Mouse (Mus musculus): ENCODE data around the gene Il12b. TPM values are rescaled to one million over a fixed set of nuclear protein-coding genes. Genes with fewer than 3 reads are reported as not detected.

Gene Il12b
- polyA plus RNA-seq, 1 experiment from 2014 or later = not detected

- no peak for ATAC-seq (ENCODE audit: insufficient number of reproducible peaks, insufficient read depth, low FRiP score, low read depth)
- Histone ChIP-seq H3K4me2 (replicated peaks; ENCODE audit: low read depth, low read length) (no peak overlapping the region), H3K9me3 (ENCODE audit: control insufficient read depth, low read depth, low read length) (no peaks in the 10 kb centered on the region), H3K36me3 (ENCODE audit: control insufficient read depth, insufficient read depth, low read length) (no peaks in the 10 kb centered on the region), H3K9ac (replicated peaks; ENCODE audit: low read depth, low read length) (no peak overlapping the region), H3K4me1 (ENCODE audit: control insufficient read depth, insufficient read depth, low read length) (no peaks in the 10 kb centered on the region), H3K4me3 (ENCODE audit: low read depth, low read length) (no peak overlapping the region), H3K27me3 (ENCODE audit: control insufficient read depth, insufficient read depth, low read length) (no peaks in the 10 kb centered on the region), H3K27ac (ENCODE audit: low read length) (no peak overlapping the region)
- WGBS = 87% methylated on average over 3 of the region's 3 CpGs
Measured at GRCm38 (mm10) chr11:44414605-44415004, 14.7 kb downstream of the Il12b start.

- WGBS = 27% methylated on average over 1 of the region's 1 CpGs
- no peaks in the 10 kb centered on the region for H3K27me3 ChIP-seq (ENCODE audit: control insufficient read depth, insufficient read depth, low read length)
- H3K4me2 ChIP-seq (replicated peaks; ENCODE audit: low read depth, low read length) = no peak overlapping the region
- H3K36me3 ChIP-seq (ENCODE audit: control insufficient read depth, insufficient read depth, low read length) = no peaks in the 10 kb centered on the region
- H3K27ac ChIP-seq (ENCODE audit: low read length) = no peak overlapping the region
- ATAC-seq (ENCODE audit: insufficient number of reproducible peaks, insufficient read depth, low FRiP score, low read depth) = no peak
- no peaks in the 10 kb centered on the region for H3K9me3 ChIP-seq (ENCODE audit: control insufficient read depth, low read depth, low read length)
- H3K9ac ChIP-seq (replicated peaks; ENCODE audit: low read depth, low read length) = no peak overlapping the region
- no peak overlapping the region for H3K4me3 ChIP-seq (ENCODE audit: low read depth, low read length)
- no peaks in the 10 kb centered on the region for H3K4me1 ChIP-seq (ENCODE audit: control insufficient read depth, insufficient read depth, low read length)
Measured at GRCm38 (mm10) chr11:44417403-44417802, 17.5 kb downstream of the Il12b start.

GRCm38 (mm10) chr11:44422337-44423111 is 22.7 kb downstream of the Il12b start:
- Histone ChIP-seq H3K36me3 (ENCODE audit: control insufficient read depth, insufficient read depth, low read length) (no peaks in the 10 kb centered on the region), H3K4me1 (ENCODE audit: control insufficient read depth, insufficient read depth, low read length) (no peaks in the 10 kb centered on the region), H3K9me3 (ENCODE audit: control insufficient read depth, low read depth, low read length) (no peaks in the 10 kb centered on the region), H3K4me2 (replicated peaks; ENCODE audit: low read depth, low read length) (no peak overlapping the region), H3K27me3 (ENCODE audit: control insufficient read depth, insufficient read depth, low read length) (no peaks in the 10 kb centered on the region), H3K27ac (ENCODE audit: low read length) (no peak overlapping the region), H3K4me3 (ENCODE audit: low read depth, low read length) (no peak overlapping the region), H3K9ac (replicated peaks; ENCODE audit: low read depth, low read length) (no peak overlapping the region)
- ATAC-seq (ENCODE audit: insufficient number of reproducible peaks, insufficient read depth, low FRiP score, low read depth) = no peak
- WGBS = 72% methylated on average over 10 of the region's 10 CpGs

- Histone ChIP-seq H3K4me2 (replicated peaks; ENCODE audit: low read depth, low read length) (no peak overlapping the region), H3K27ac (ENCODE audit: low read length) (no peak overlapping the region), H3K4me1 (ENCODE audit: control insufficient read depth, insufficient read depth, low read length) (no peaks in the 10 kb centered on the region), H3K36me3 (ENCODE audit: control insufficient read depth, insufficient read depth, low read length) (no peaks in the 10 kb centered on the region), H3K9me3 (ENCODE audit: control insufficient read depth, low read depth, low read length) (no peaks in the 10 kb centered on the region), H3K27me3 (ENCODE audit: control insufficient read depth, insufficient read depth, low read length) (no peaks in the 10 kb centered on the region), H3K9ac (replicated peaks; ENCODE audit: low read depth, low read length) (no peak overlapping the region), H3K4me3 (ENCODE audit: low read depth, low read length) (no peak overlapping the region)
- no peak for ATAC-seq (ENCODE audit: insufficient number of reproducible peaks, insufficient read depth, low FRiP score, low read depth)
- WGBS = 35% methylated on average over 6 of the region's 6 CpGs
Measured at GRCm38 (mm10) chr11:44423261-44423660, 23.4 kb downstream of the Il12b start.

DNA sequence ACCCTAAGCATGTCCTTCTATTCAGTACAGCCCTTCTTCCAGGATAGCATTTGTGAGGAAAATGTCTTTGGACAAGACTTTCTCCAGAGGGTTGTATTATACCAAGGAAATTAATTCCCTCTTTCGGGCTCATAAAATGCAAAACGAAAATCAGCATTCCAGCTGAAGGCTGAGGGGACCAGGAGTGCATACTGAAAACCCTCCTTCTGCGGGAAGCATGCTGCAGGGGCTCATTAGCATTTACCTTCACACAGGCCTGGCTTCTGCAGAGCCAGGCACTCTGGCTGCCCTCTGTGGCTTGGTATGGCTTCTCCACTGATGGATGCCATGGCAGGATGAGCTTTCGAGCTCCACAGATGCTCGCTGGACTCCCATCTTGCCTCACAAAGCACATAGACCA is 24.1 kb downstream of the Il12b start:
- no peaks in the 10 kb centered on the region for H3K36me3 ChIP-seq (ENCODE audit: control insufficient read depth, insufficient read depth, low read length)
- H3K4me2 ChIP-seq (replicated peaks; ENCODE audit: low read depth, low read length) = no peak overlapping the region
- ATAC-seq (ENCODE audit: insufficient number of reproducible peaks, insufficient read depth, low FRiP score, low read depth) = no peak
- no peaks in the 10 kb centered on the region for H3K9me3 ChIP-seq (ENCODE audit: control insufficient read depth, low read depth, low read length)
- no peak overlapping the region for H3K4me3 ChIP-seq (ENCODE audit: low read depth, low read length)
- WGBS = 68% methylated on average over 5 of the region's 5 CpGs
- H3K27me3 ChIP-seq (ENCODE audit: control insufficient read depth, insufficient read depth, low read length) = no peaks in the 10 kb centered on the region
- H3K9ac ChIP-seq (replicated peaks; ENCODE audit: low read depth, low read length) = no peak overlapping the region
- no peak overlapping the region for H3K27ac ChIP-seq (ENCODE audit: low read length)
- H3K4me1 ChIP-seq (ENCODE audit: control insufficient read depth, insufficient read depth, low read length) = no peaks in the 10 kb centered on the region

- no peak overlapping the region for H3K4me2 ChIP-seq (replicated peaks; ENCODE audit: low read depth, low read length)
- no peaks in the 10 kb centered on the region for H3K9me3 ChIP-seq (ENCODE audit: control insufficient read depth, low read depth, low read length)
- H3K27me3 ChIP-seq (ENCODE audit: control insufficient read depth, insufficient read depth, low read length) = no peaks in the 10 kb centered on the region
- WGBS = 71% methylated on average over 8 of the region's 8 CpGs
- no peaks in the 10 kb centered on the region for H3K36me3 ChIP-seq (ENCODE audit: control insufficient read depth, insufficient read depth, low read length)
- no peak for ATAC-seq (ENCODE audit: insufficient number of reproducible peaks, insufficient read depth, low FRiP score, low read depth)
- H3K4me1 ChIP-seq (ENCODE audit: control insufficient read depth, insufficient read depth, low read length) = no peaks in the 10 kb centered on the region
- no peak overlapping the region for H3K4me3 ChIP-seq (ENCODE audit: low read depth, low read length)
- H3K9ac ChIP-seq (replicated peaks; ENCODE audit: low read depth, low read length) = no peak overlapping the region
- no peak overlapping the region for H3K27ac ChIP-seq (ENCODE audit: low read length)
Measured at GRCm38 (mm10) chr11:44425006-44425405, 25.1 kb downstream of the Il12b start.

GRCm38 (mm10) chr11:44425626-44426025 is 25.8 kb downstream of the Il12b start:
- Histone ChIP-seq H3K4me1 (ENCODE audit: control insufficient read depth, insufficient read depth, low read length) (no peaks in the 10 kb centered on the region), H3K27ac (ENCODE audit: low read length) (no peak overlapping the region), H3K36me3 (ENCODE audit: control insufficient read depth, insufficient read depth, low read length) (no peaks in the 10 kb centered on the region), H3K4me3 (ENCODE audit: low read depth, low read length) (no peak overlapping the region), H3K27me3 (ENCODE audit: control insufficient read depth, insufficient read depth, low read length) (no peaks in the 10 kb centered on the region), H3K9me3 (ENCODE audit: control insufficient read depth, low read depth, low read length) (no peaks in the 10 kb centered on the region), H3K9ac (replicated peaks; ENCODE audit: low read depth, low read length) (no peak overlapping the region), H3K4me2 (replicated peaks; ENCODE audit: low read depth, low read length) (no peak overlapping the region)
- WGBS = 66% methylated on average over 6 of the region's 6 CpGs
- no peak for ATAC-seq (ENCODE audit: insufficient number of reproducible peaks, insufficient read depth, low FRiP score, low read depth)

GRCm38 (mm10) chr11:44427951-44428350 is 28.1 kb downstream of the Il12b start:
- no peaks in the 10 kb centered on the region for H3K36me3 ChIP-seq (ENCODE audit: control insufficient read depth, insufficient read depth, low read length)
- no peak for ATAC-seq (ENCODE audit: insufficient number of reproducible peaks, insufficient read depth, low FRiP score, low read depth)
- H3K27ac ChIP-seq (ENCODE audit: low read length) = no peak overlapping the region
- WGBS = 77% methylated on average over 2 of the region's 2 CpGs
- no peak overlapping the region for H3K4me2 ChIP-seq (replicated peaks; ENCODE audit: low read depth, low read length)
- no peaks in the 10 kb centered on the region for H3K4me1 ChIP-seq (ENCODE audit: control insufficient read depth, insufficient read depth, low read length)
- no peak overlapping the region for H3K4me3 ChIP-seq (ENCODE audit: low read depth, low read length)
- H3K27me3 ChIP-seq (ENCODE audit: control insufficient read depth, insufficient read depth, low read length) = no peaks in the 10 kb centered on the region
- no peak overlapping the region for H3K9ac ChIP-seq (replicated peaks; ENCODE audit: low read depth, low read length)
- H3K9me3 ChIP-seq (ENCODE audit: control insufficient read depth, low read depth, low read length) = no peaks in the 10 kb centered on the region

- Histone ChIP-seq H3K4me2 (replicated peaks; ENCODE audit: low read depth, low read length) (no peak overlapping the region), H3K9me3 (ENCODE audit: control insufficient read depth, low read depth, low read length) (no peaks in the 10 kb centered on the region), H3K27me3 (ENCODE audit: control insufficient read depth, insufficient read depth, low read length) (no peaks in the 10 kb centered on the region), H3K4me1 (ENCODE audit: control insufficient read depth, insufficient read depth, low read length) (no peaks in the 10 kb centered on the region), H3K36me3 (ENCODE audit: control insufficient read depth, insufficient read depth, low read length) (no peaks in the 10 kb centered on the region), H3K9ac (replicated peaks; ENCODE audit: low read depth, low read length) (no peak overlapping the region), H3K4me3 (ENCODE audit: low read depth, low read length) (no peak overlapping the region), H3K27ac (ENCODE audit: low read length) (no peak overlapping the region)
- 81% methylated on average over 3 of the region's 3 CpGs for WGBS
- no peak for ATAC-seq (ENCODE audit: insufficient number of reproducible peaks, insufficient read depth, low FRiP score, low read depth)
Measured at GRCm38 (mm10) chr11:44430036-44430435, 30.2 kb downstream of the Il12b start.

All from stomach, embryonic 14.5 days (tissue).